Mouse (Mus musculus) neural tube, embryonic 10.5 days (tissue): ENCODE data around the gene Tent4a.
A peak's percentile ranks its signal among the peaks of the same experiment; 100 is the strongest.

Source experiments
- DNase-seq: peaks from one replicate; pipeline ENCODE4 v3.0.0-alpha.2; 2017; ENCODE audit warnings: low spot score; ENCODE audit errors: extremely low spot score

The Tent4a gene

DNA sequence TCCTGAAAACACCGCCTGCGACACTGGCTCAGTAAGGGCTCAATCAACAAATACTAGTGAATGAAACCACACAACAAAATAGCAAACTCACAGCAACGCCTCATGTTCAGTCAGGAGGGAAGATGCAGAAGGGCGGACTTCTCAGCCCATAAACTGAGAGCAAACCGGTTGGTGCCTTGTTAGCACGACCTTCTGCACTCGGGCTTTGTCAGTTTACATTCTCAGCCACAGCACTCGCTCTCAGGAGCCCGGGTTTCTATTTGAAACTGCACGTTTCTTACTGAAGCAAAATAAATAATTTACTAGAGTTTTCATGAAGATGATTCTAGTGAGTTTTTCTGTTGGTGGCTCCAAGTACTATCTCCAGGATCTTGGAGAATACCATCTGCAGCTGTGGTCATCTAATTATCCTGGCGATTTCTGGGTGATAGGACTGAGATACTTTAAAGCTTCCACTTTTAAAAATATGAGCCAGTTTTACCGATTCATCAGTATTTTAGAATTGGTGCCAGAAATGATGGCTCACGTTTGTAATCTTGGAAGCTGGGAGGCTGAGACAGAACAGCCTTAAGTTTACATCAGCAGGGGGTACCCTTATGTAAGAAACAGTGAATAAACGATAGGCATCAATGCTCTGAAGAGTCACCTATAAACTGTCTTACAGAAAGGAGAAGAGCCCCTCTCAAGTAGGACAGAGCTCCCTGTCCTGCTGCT is 10.8 kb downstream of the Tent4a start:
- no peak for DNase-seq

GRCm38 (mm10) chr13:69522161-69522791 is 12.1 kb downstream of the Tent4a start:
- DNase-seq, result no peak

DNA sequence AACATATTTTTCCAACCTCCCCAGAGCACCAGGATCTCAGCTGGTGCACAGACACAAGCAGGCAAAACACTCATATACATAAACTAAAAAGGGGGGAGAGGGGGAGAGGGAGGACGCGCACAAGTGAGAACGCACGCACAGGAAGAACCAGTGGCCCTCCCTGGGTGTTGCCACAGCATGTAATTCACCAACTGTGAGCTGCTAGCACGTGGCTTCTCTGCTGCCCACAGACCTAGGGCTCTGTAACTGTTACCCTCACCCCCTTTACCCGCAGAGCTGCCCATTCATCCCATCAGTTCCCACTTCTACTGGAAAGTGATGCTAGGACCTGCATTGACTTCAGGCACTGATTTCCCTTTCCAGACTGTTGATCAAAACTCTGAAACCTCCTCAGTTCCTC is 15.3 kb downstream of the Tent4a start:
- DNase-seq, result no peak

- no peak for DNase-seq
Measured at GRCm38 (mm10) chr13:69517445-69517844, 17.0 kb downstream of the Tent4a start.

DNA sequence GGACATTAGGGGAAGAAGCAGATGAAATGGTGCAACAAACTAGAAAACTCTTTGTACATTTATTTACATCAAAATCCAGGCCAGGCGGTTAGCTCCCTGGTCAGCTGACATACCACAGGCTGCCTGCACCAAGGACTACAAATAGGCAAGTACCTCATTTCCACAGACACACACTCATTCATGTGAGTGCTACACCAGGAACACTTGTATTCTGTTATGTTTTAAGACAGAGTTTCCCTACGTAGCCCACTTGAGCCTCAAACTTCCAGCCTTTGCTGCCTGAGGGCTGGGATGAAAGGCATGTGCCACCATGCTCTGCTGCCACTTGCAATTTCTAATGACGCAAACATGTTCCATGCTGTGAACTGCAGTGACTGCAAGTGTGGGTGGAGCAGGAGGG is 19.3 kb downstream of the Tent4a start:
- DNase-seq, result no peak

DNA sequence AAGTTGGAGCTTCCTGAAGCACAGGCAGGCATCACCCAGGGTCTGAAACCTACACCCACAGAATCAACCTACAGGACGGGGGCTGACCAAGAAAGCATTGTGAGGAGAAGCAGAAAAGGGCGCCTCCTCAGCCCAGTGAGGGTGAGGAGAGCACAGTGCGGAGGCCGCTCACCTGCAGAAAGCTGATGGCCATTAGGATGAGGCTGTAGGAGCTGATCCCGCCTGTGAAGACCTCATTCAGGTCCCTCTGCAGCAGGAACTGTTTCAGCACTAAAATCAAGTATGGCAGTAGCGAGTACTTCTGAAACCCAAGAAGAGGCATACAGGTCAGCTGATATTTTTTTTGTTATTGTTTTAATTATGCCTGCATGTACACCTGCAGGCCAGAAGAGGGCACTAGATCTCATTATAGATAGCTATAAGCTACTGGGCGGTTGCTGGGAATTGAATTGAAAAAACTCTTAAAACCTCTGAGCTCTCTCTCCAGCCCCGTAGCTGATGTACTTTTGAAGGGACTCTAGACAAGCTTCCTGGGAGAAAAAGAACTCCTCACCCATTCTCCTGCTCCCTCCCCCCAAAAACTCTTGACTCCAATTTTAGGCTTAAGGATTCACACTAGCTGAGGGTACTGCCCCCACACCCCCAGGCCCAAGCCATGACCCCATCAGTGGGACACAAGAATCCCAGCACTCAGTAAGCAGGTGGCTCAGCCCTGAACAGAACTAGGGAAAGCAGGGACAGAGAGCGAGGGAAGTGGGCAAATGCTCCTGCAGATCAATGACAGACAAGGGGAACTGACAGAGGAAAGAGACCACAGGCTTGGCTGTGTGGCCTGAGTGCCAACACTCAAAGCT is 24.8 kb downstream of the Tent4a start:
- DNase-seq, result no peak

DNA sequence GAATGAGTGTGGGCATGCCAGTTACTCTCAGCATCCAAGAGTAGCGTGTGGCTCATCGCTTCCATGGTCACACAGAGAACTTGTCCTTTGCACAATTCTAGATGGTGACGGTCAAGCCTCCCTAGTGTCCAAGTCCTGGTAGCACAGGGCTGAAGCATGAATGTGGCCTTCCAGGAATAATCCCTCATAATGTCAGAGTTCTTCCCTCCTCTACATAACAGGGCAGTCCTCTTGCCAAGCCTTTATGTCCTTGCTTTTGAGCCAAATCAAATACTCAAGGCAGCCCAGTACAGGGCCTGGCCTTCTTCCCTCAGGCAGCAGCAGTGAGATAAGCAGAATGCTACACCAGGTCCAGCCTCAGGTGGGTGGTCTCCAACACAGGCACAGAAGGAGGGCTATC is 26.8 kb downstream of the Tent4a start:
- no peak for DNase-seq

GRCm38 (mm10) chr13:69506341-69507086 is 27.9 kb downstream of the Tent4a start:
- no peak for DNase-seq

DNA sequence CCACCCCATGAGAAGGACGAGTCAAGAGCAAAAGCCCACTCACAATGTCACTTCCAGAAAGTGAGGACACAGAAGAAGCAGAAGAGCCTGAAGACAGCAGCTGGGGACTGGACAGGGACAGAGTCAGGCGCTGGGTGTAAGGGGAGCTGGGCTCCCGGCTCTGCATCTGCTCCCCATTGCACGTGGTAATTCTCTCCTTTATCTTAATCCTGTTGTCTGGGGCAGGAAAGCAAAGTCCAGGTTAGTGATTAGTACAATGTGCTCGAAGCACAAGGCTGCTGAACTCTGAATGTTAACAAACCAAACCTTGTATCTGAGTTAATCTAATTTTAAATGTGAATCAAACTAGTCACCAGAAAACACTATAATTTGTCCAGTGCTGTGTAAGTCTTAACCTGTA is 31.6 kb downstream of the Tent4a start:
- no peak for DNase-seq

GRCm38 (mm10) chr13:69502157-69502750 is 32.2 kb downstream of the Tent4a start:
- DNase-seq, result no peak

GRCm38 (mm10) chr13:69498276-69498675 is 36.1 kb downstream of the Tent4a start:
- DNase-seq, result no peak

- DNase-seq, result no peak
Measured at GRCm38 (mm10) chr13:69492876-69493463, 41.4 kb downstream of the Tent4a start.

DNA sequence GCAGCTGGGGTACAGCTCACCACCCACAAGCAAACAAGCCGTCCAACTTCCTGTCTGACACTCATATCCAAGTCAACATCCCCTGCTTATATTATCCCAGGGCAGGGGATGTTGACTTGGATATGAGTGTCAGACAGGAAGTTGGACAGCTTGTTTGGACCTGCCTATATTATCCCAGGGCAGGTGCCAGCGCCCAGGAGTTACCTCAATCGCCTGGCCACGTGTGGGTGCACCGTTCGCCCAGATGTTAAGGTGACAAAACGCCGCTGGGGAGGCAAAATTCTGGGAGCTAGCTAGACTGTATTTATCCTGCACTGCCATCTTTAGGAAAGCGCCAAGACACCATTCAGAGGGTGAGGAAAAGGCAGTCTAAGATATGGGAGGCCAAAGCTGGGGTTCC is 44.6 kb downstream of the Tent4a start:
- DNase-seq, result no peak

DNA sequence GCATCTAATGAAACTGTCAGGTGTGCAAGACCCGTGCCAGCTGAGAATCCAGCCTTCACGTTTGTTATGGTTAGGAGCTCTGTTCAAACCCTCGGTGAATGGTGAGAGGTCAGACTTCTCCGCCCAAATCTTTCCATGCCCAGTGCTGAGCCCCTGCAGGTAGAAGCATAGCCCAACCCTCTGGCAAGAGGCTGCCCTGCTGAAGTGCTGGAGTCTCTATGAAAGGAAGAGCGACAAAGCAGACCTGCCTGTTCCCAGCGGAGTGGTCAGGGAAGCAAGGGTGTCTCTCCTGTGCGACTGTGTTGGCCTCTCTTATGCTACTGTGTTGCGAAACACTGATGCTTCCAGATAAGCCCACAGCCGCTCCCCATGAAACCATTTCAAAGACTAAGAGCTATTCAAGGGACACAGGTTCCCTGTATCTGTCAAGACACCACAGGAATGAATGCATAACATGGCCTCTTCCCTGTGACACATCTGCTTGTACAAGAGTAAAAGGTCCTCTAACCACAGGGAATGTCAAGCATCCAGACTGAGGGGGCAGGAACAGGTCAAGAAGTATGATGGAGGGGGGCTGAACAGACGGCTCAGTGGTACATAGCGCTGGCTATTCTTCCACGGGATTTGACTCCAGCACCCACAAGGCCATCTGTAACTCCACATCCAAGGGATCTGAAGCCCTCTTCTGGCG is 45.7 kb downstream of the Tent4a start:
- no peak for DNase-seq

DNA sequence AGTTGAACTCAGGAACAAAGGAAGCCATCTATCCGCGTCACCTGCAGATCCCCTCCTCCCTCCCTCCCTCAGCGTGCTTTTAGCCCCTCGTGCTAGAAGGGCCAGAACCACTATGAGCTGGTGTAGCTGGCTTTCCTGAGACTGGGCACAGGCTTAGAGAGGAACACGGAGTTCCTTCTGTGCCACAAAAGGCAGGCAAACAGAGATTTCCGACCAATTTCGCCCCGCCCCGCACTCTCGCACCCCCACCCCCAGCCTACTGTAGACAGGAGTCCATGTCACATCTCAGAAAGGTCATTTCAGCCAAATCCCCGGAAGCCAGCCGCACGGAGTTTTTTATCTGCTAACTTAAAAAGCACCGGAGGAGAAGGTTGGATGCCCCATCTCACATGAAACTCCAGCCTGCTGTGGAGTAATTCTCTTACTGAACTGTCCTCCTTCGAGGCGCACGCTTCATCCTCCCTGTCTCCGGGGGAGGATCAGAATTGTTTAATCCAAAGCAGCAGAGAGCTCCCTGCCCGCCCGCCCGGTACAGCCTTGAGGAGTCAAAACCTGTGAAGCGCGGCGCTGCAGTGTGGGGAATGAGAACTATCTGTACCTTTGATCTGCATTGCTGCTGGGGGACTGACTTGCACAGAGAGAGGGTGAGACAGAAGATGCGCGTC is 46.7 kb downstream of the Tent4a start:
- peak; percentile 42 for DNase-seq

DNA sequence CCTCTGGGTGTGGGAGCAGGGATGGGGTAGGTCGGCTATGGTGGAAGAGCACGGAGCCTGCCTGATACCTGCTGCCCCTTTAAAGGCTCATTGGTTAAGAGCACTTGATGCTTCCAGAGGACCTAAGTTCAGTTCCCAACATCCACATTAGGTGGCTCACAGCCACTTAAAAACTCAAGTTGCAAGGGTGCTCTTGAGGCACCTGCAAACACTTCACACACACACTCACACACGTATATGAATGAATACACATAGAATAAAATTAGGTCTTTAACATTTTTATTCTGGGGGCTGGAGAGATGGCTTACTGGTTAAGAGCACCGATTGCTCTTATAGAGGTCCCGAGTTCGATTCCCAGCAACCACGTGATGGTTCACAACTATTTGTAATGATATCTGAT is 47.3 kb downstream of the Tent4a start:
- DNase-seq, result no peak

GRCm38 (mm10) chr13:69485833-69486232 is 48.6 kb downstream of the Tent4a start:
- no peak for DNase-seq

- no peak for DNase-seq
Measured at GRCm38 (mm10) chr13:69485326-69485725, 49.1 kb downstream of the Tent4a start.

GRCm38 (mm10) chr13:69482751-69483150 is 51.7 kb downstream of the Tent4a start:
- no peak for DNase-seq
